Comparison of ENCODE assay signal across 24 mouse cellular contexts in genomic region chr19:55157029-55157428, GRCm38 (mm10). TPM values are rescaled to one million over a fixed set of nuclear protein-coding genes. Genes with fewer than 3 reads are reported as not detected.
DNase-seq lines count a peak whose midpoint lies in the region; ATAC-seq lines count a peak whose summit lies in the region.
"Had no signal": no experiment of that assay in that cellular context is flagged by ENCODE, and none has a peak within 500 bp of the region (broad histone marks: within the 10 kb centered on the region; RNA-seq: fewer than 3 reads in every experiment).

No protein-coding gene starts in this region.

- no peak overlapping the region for H3K4me3 ChIP-seq in hindbrain, embryonic 10.5 days
- H3K4me3 ChIP-seq in hindbrain, embryonic 12.5 days: no peak overlapping the region
- H3K4me3 ChIP-seq: embryonic facial prominence, embryonic 10.5 days; embryonic facial prominence, embryonic 12.5 days; forebrain, embryonic 13.5 days; forebrain, embryonic 15.5 days had no signal

- no peaks in the 10 kb centered on the region for H3K36me3 ChIP-seq in hindbrain, embryonic 10.5 days
- no peaks in the 10 kb centered on the region for H3K36me3 ChIP-seq in hindbrain, embryonic 12.5 days
- H3K36me3 ChIP-seq: embryonic facial prominence, embryonic 10.5 days; embryonic facial prominence, embryonic 12.5 days; forebrain, embryonic 15.5 days; G1E had no signal

- no peaks in the 10 kb centered on the region; the same call in 1 of the 2 replicates for H3K4me1 ChIP-seq in hindbrain, embryonic 10.5 days (replicated peaks)
- H3K4me1 ChIP-seq in hindbrain, embryonic 12.5 days: no peaks in the 10 kb centered on the region
- H3K4me1 ChIP-seq: embryonic facial prominence, embryonic 12.5 days; forebrain, embryonic 13.5 days; forebrain, embryonic 15.5 days had no signal

- 0 out of 2 replicates have a peak overlapping the region, but pooled peaks have one; percentile 16 for H3K27ac ChIP-seq in hindbrain, embryonic 10.5 days
- no peak overlapping the region for H3K27ac ChIP-seq in hindbrain, embryonic 12.5 days
- H3K27ac ChIP-seq: embryonic facial prominence, embryonic 10.5 days; embryonic facial prominence, embryonic 12.5 days; forebrain, embryonic 13.5 days; forebrain, embryonic 15.5 days had no signal

- peak; percentile 54 to 65 for DNase-seq in adrenal gland, adult (ENCODE audit: inconsistent age in 2 of 2, low spot score in 1 of 2)
- DNase-seq in adrenal gland, adult 18-20 months (ENCODE audit: low spot score in 2 of 2): no peak
- peak; percentile 28 for DNase-seq in adrenal gland, postnatal 14 days
- DNase-seq in adrenal gland, postnatal 4 days (ENCODE audit: low spot score in 2 of 2): no peak
- DNase-seq in hindbrain, embryonic 10.5 days (ENCODE audit: low spot score): no peak
- DNase-seq: B cell, adult 2 months; cerebellum, adult 11-12 months; cerebellum, adult 2 months; cerebellum, adult 9-10 months; cerebellum, postnatal 10 days; cerebellum, postnatal 25 days; forebrain, postnatal 0 days had no signal

- no peak overlapping the region for H3K4me2 ChIP-seq in hindbrain, embryonic 12.5 days (replicated peaks)
- H3K4me2 ChIP-seq: embryonic facial prominence, embryonic 12.5 days; forebrain, embryonic 13.5 days; forebrain, embryonic 15.5 days had no signal

- ATAC-seq in hindbrain, embryonic 12.5 days (ENCODE audit: low FRiP score): no peak
- ATAC-seq: activated CD4-positive, CD25-positive, alpha-beta regulatory T cell, adult 4 months; CD4-positive, CD25-positive, alpha-beta regulatory T cell, adult 4 months; forebrain, embryonic 13.5 days; forebrain, embryonic 15.5 days; forebrain, postnatal 0 days; Patski had no signal

- WGBS in hindbrain, embryonic 10.5 days: 84% methylated on average over 7 of the region's 7 CpGs
- WGBS in hindbrain, embryonic 12.5 days: 87% methylated on average over 7 of the region's 7 CpGs

- no peaks in the 10 kb centered on the region for H3K27me3 ChIP-seq in hindbrain, embryonic 10.5 days (ENCODE audit: insufficient read depth, poor library complexity, severe bottlenecking)
- no peaks in the 10 kb centered on the region for H3K27me3 ChIP-seq in hindbrain, embryonic 12.5 days
- H3K27me3 ChIP-seq: CH12.LX; embryonic facial prominence, embryonic 12.5 days; forebrain, embryonic 13.5 days; forebrain, embryonic 15.5 days had no signal

- H3K9ac ChIP-seq in hindbrain, embryonic 12.5 days: no peak overlapping the region
- H3K9ac ChIP-seq: embryonic facial prominence, embryonic 12.5 days; forebrain, embryonic 13.5 days; forebrain, embryonic 15.5 days; forebrain, postnatal 0 days had no signal

- no peaks in the 10 kb centered on the region for H3K9me3 ChIP-seq in hindbrain, embryonic 10.5 days
- H3K9me3 ChIP-seq in hindbrain, embryonic 12.5 days (replicated peaks): no peaks in the 10 kb centered on the region
- H3K9me3 ChIP-seq: embryonic facial prominence, embryonic 10.5 days; embryonic facial prominence, embryonic 12.5 days; forebrain, embryonic 13.5 days; forebrain, embryonic 15.5 days; G1E had no signal

RNA-seq across cellular contexts. Expression of gene Tectb, which starts 23.5 kb away (rescaled TPM):
- total RNA-seq in adrenal gland, adult 18-20 months (2021): 1 to 10 TPM in 1 of 2 experiments, under 1 TPM in 1; 0.22 to 1.1 TPM
- total RNA-seq in adrenal gland, postnatal 14 days (2021): 0.78 and 0.79 TPM in 2 replicates
- under 1 TPM; 0.31 to 0.42 TPM for total RNA-seq in adrenal gland, postnatal 4 days (2021)
- polyA plus RNA-seq in hindbrain, embryonic 10.5 days (2016; fragmentation: Nextera tagmentation; extraction: Ambion mirVana): not detected in 2 replicates
- 0.22 and 0.57 TPM in 2 replicates for polyA plus RNA-seq in hindbrain, embryonic 12.5 days (2016; fragmentation: Nextera tagmentation; extraction: Ambion mirVana)
- total RNA-seq: CH12.LX; forebrain, postnatal 0 days had no signal
- polyA plus RNA-seq: activated CD4-positive, CD25-positive, alpha-beta regulatory T cell, adult 4 months; CD4-positive, CD25-positive, alpha-beta regulatory T cell, adult 4 months; cortical plate, adult 2 months; embryonic facial prominence, embryonic 10.5 days; forebrain, embryonic 11.5 days; G1E; Patski had no signal

RNA-seq across cellular contexts. Expression of gene Gpam, which starts 30.0 kb away (rescaled TPM):
- 100 to 1,000 TPM in 1 of 2 experiments, 10 to 100 TPM in 1; 87.8 to 419 TPM for total RNA-seq in adrenal gland, adult 18-20 months (2021)
- total RNA-seq in adrenal gland, postnatal 14 days (2021): 232 and 288 TPM in 2 replicates
- 100 to 1,000 TPM; 192 to 213 TPM for total RNA-seq in adrenal gland, postnatal 4 days (2021)
- 20.1 and 20.5 TPM in 2 replicates for polyA plus RNA-seq in hindbrain, embryonic 10.5 days (2016; fragmentation: Nextera tagmentation; extraction: Ambion mirVana)
- polyA plus RNA-seq in hindbrain, embryonic 12.5 days (2016; fragmentation: Nextera tagmentation; extraction: Ambion mirVana): 25.3 and 27.5 TPM in 2 replicates

Comparison
In these comparisons a context has a peak if more than half of its experiments do, and no peak if none do; other contexts are left out.
1. DNase-seq: peak in adrenal gland, adult (2 of 2) and adrenal gland, postnatal 14 days (single experiment); none in adrenal gland, adult 18-20 months (0 of 2), adrenal gland, postnatal 4 days (0 of 2) and hindbrain, embryonic 10.5 days (single experiment).